Mouse (Mus musculus): ENCODE measurements around the gene C3ar1.

C3ar1 gene

DNA sequence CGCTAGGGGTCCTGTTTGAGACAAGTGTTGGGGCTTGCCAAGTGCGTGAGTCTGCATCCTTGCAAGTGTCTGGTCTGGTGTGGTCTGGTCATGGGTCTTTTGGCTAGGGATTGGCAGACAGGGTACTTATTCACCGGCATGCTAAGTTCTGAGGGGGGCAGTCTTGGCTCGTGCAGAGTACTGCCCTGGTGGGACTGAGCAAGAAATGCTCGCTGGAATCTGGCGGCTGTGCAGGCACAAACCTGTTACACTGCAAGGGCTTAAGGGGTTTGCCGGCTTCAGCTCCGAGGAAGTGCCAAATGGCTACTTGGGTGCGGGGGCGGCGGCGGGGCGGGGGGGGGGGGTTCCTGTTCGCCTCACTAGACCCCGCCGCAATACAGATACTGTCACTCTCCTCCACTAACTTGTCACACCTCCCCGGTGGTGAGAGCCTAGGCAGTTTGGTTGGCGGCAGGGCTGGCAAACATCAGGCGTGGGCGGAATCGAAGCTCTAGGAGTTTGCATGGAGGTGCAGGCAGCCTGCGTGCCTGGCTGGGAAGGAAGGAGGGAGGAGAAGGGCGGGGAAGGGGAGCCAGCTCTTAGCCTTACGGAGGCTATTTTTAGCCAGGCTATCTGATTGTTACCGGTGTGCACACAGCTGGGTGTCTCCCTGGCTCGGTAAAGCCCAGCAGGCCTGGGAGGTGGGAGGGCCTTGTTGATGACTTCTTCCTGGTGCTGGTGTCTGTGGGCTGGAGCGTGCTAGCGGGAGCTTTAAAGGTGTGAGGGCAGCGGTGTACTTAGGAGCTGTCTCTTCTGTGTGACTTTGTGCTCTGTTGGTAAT, 29.8 kb downstream of the C3ar1 start:
- DNase-seq (ENCODE audit: low spot score) = peak; percentile 69

- DNase-seq (ENCODE audit: low spot score) = no peak
These were observed 30.8 kb downstream of the C3ar1 start for GRCm38 (mm10) chr6:122825166-122825565.

DNA sequence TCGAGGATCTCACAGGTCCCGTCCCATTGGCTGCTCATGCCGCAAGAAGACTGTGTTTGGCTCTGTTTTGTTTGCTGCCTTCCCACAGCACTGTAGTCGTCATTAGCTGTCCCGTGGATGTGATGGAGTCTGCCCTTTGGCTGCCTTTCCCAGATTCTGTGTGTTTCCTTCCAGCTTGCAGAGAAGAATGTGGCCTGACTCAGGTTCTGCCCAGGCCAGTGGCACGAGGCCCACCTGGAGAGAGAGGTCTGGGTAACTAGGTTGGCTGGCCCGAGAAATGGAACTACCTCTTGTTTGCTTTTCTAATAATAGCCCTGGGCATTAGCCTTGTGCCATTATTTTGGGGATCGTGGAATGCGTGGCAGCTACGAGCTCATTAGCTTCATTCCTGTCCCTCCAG, 31.9 kb downstream of the C3ar1 start:
- DNase-seq (ENCODE audit: low spot score) = no peak

- DNase-seq (ENCODE audit: low spot score) = no peak
These were observed 34.1 kb downstream of the C3ar1 start for GRCm38 (mm10) chr6:122821822-122822221.

- no peak for DNase-seq (ENCODE audit: low spot score)
These were observed 34.9 kb downstream of the C3ar1 start for GRCm38 (mm10) chr6:122820799-122821650.

DNA sequence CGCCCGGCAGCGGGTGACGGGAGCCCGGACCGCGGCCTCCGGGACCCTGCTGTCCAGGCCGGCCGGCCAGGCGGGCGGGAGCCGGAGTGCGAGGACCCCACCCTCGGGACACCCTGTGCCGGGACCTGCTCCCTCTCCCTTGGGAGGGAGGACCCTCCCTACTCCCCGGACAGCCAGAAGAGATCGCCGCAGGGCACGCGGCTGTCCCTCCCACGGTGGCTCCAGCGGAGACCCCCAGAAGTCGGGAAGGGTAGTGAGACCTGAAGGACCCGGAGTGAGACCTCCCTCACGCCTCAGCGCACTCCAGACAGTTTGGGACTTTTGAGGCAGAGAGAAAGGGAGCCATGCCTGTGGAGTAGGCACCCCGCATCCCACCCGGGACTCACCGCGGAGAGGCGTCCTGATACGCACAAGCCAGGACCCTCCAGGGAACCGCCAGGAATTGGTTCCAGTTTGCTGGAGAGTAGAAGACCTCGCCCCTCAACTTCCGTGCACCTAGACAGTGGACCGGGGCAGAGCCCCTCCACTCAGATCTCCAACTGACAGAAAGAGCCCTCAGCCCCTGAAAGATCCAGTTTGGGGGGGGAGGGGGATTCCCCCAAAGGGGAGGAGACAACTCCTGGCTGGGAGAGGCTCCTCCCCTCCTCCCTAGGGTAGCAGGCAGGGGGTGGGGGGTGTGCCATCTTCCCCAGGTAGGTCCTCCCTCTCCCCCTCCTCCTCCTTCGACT, 35.7 kb downstream of the C3ar1 start:
- peak; percentile 29 for DNase-seq (ENCODE audit: low spot score)

- DNase-seq (ENCODE audit: low spot score) = peak; percentile 85
These were observed 36.5 kb downstream of the C3ar1 start, which contains the start of gene Foxj2 for GRCm38 (mm10) chr6:122819306-122820070. TSS of gene Foxj2 (plus strand) at chr6:122819914.

- no peak for DNase-seq (ENCODE audit: low spot score)
These were observed 42.3 kb downstream of the C3ar1 start for GRCm38 (mm10) chr6:122813640-122814039.

GRCm38 (mm10) chr6:122812716-122813115, 43.2 kb downstream of the C3ar1 start:
- no peak for DNase-seq (ENCODE audit: low spot score)

- no peak for DNase-seq (ENCODE audit: low spot score)
These were observed 44.0 kb downstream of the C3ar1 start for GRCm38 (mm10) chr6:122811771-122812600.

DNA sequence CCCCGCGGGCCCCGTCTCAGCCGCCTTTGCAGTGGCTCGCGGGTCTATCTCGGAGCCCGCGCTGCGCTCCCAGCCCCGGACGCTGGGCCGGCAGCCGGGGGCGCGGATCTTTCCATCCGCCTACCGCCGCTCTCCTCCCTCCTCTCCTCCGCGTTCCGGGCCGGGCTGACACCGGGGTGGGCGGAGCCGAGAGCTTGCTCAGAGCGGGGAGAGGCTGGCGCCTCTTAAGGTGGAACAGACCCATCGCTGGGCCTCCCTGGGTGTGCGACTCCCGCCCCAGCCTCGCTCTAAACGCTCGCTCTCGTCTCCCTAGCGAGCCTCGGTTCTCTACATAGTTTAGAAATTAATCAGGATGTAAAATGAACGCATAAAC, 44.7 kb downstream of the C3ar1 start:
- DNase-seq (ENCODE audit: low spot score) = peak; percentile 93

DNA sequence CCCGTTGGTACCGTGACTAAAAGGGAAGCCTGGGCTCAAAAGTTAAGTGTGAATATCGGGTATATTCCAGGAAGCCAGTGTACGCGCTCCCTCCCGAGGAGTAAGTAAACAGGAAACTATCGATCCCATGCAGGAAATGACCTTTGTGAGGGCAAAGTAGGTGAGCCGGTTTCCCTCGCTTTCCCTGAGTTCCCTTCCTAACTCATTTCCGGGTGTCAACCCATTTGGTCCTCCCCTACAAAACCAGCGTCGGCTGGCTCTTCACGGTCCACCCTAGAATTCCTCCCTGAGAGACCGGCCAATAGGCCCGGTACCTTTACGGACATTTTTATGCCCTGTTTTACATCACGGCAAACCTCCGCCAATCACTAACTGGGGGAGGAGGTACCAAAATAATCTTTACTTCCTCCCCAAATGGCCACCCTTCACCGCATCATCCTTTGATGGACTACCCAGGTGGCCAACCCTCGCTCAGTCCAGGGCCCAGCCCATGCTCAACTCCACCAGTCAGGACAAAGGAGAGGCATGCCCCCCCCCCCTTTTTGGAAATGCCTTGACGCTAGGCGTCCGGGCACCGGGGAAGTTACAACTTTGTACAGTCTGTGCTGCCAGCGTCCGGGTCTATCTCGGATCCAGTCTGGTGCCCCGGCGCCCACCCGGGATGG, 45.2 kb downstream of the C3ar1 start:
- DNase-seq (ENCODE audit: low spot score) = peak; percentile 93

- no peak for DNase-seq (ENCODE audit: low spot score)
These were observed 45.8 kb downstream of the C3ar1 start for GRCm38 (mm10) chr6:122810022-122810614.

DNA sequence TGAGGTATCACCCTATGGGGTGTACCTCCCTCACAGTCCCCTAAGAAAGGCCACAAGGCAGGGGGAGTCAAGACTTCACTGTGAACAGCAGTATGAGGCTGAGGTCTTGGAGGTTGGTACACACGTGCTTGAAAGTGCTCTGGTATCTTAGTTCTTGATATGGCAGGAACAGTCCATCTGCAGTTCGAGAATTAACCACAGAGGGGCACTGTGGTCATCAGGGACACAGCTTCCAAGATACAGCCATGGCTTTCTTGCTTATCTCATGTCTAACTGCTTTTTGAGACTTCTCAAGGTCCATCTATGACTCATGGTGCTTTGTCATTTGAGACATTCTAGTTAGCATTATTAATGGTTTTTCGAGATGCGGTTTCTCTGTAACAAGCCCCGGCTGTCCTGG, 51.5 kb downstream of the C3ar1 start:
- DNase-seq (ENCODE audit: low spot score) = peak; percentile 67

- DNase-seq (ENCODE audit: low spot score) = peak; percentile 39
These were observed 54.0 kb downstream of the C3ar1 start for GRCm38 (mm10) chr6:122801801-122802514.

DNA sequence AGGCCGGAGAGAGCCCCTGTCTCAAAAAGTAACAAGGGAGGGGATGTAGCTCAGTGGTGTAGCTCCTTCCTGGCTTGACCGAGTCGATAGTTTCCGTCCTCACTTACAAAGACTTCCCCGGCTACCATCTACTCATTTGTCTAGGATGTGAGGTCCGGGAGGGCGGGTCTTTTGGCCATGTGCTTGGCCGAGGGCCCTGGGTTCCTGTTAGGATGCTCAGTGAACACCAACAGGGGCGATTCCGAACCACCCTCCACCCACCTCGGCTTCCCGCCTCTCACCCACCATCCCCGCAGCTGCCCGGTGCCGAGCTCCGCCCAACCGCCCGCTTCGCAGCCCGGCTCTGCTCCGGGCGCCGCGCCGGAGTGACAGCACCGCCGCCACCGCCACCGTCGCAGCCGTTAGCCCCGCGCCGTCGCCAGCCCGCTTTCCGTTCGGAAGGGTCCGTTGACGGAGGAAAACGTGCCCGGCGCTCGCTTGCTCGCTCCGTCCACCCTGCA, 54.6 kb downstream of the C3ar1 start, which contains the start of gene Slc2a3:
Gene Slc2a3 (minus strand): TSS at position 340 of the 500 bp plus-strand sequence.
- DNase-seq (ENCODE audit: low spot score) = peak; percentile 50

DNA sequence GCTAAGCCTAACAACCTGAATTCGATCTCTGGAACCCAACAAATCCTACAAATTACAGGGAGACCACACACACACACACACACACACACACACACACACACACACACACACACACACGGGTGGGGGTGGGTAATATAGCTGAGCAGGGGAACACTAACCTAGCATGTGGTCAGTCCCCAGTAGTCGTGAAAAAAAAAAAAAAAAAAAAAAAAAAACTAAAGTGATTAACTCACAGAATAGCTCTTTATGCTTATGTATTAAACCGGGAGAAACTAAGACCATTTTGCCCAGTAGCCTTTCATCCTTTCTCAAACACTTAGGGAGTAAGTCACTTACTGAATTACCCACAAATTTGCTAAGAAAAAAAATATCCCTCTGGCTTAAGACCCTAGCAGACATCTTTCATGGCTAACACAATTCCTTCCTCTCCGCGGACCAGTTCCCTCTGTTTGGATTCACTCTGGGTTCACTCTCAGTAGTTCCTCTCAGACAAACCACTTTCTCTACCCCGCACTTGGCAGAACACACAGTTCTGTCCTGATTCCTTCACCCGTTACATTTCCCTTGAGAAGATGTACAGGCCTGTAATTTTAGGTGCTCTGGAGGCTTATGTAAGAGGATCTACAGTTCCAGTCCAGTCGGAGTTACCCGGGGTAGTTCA, 55.2 kb downstream of the C3ar1 start:
- DNase-seq (ENCODE audit: low spot score) = no peak

All from ovary, postnatal 36 days (tissue).